Mouse (Mus musculus) midbrain, embryonic 15.5 days (tissue): ENCODE measurements at regions not wholly inside any gene's neighbourhood (a gene's known extent, or its start where the extent isn't known, plus 50 kb on each side); places are given as distances from the start of the nearest gene placed in this dataset.

Experiments used
- ATAC-seq: fragments of 200-750 bp; cut with Nextera tagmentation; replicated peaks from 2 replicates; pipeline ENCODE4 v1.8.0; 2017; ENCODE audit warnings: moderate TSS enrichment
- H3K27ac ChIP-seq: fragments of 300-500 bp; sonication (generic); 2 replicates; pipeline ENCODE4 v1.5.1; 2015; ENCODE audit warnings: mild to moderate bottlenecking, inconsistent platforms
- H3K27me3 ChIP-seq: fragments of 300-500 bp; sonication (generic); replicated peaks from 2 replicates; pipeline ENCODE4 v1.6.1; 2015; ENCODE audit warnings: inconsistent platforms
- H3K36me3 ChIP-seq: fragments of 300-500 bp; sonication (generic); replicated peaks from 2 replicates; pipeline ENCODE4 v1.6.1; 2015; ENCODE audit warnings: inconsistent platforms
- H3K4me1 ChIP-seq: fragments of 300-500 bp; sonication (generic); 2 replicates; pipeline ENCODE4 v1.6.1; 2015; ENCODE audit warnings: inconsistent platforms
- H3K4me2 ChIP-seq: fragments of 300-500 bp; sonication (generic); 2 replicates; pipeline ENCODE4 v1.6.1; 2015; ENCODE audit warnings: inconsistent platforms, mild to moderate bottlenecking, moderate library complexity
- H3K4me3 ChIP-seq: fragments of 300-500 bp; sonication (generic); 2 replicates; pipeline ENCODE4 v1.5.1; 2015; ENCODE audit warnings: mild to moderate bottlenecking, inconsistent platforms
- H3K9ac ChIP-seq: fragments of 300-500 bp; sonication (generic); 2 replicates; pipeline ENCODE4 v1.6.1; 2015; ENCODE audit warnings: mild to moderate bottlenecking, inconsistent platforms
- H3K9me3 ChIP-seq: fragments of 300-500 bp; sonication (generic); 2 replicates; pipeline ENCODE4 v1.6.1; 2016; ENCODE audit warnings: inconsistent platforms
- WGBS: fragments of 180-500 bp; shearing (Covaris S2); methylation state at CpG from one replicate; pipeline ENCODE4 v1.1.7; 2015; ENCODE audit warnings: mixed read lengths; 5-methylcytosine and 5-hydroxymethylcytosine counted together

- ATAC-seq, result no peak
- Histone ChIP-seq H3K27me3 (no peaks in the 10 kb centered on the region), H3K9me3 (no peaks in the 10 kb centered on the region), H3K27ac (no peak overlapping the region), H3K4me2 (no peak overlapping the region), H3K36me3 (no peaks in the 10 kb centered on the region), H3K4me1 (peaks cover 8% of the 10 kb centered on the region; the same call in 1 of the 2 replicates), H3K9ac (no peak overlapping the region), H3K4me3 (no peak overlapping the region)
- 47% methylated on average over 10 of the region's 10 CpGs for WGBS
These were observed 87.7 kb upstream of the Hmga2 start for GRCm38 (mm10) chr10:120563926-120564325.

- Histone ChIP-seq H3K27ac (no peak overlapping the region), H3K4me1 (peaks cover 8% of the 10 kb centered on the region; the same call in 1 of the 2 replicates), H3K9me3 (no peaks in the 10 kb centered on the region), H3K36me3 (no peaks in the 10 kb centered on the region), H3K27me3 (peaks cover 4% of the 10 kb centered on the region; the same call in 1 of the 2 replicates), H3K9ac (no peak overlapping the region), H3K4me3 (no peak overlapping the region), H3K4me2 (no peak overlapping the region)
- WGBS, result 96% methylated on average over 5 of the region's 5 CpGs
- no peak for ATAC-seq
These were observed 85.6 kb upstream of the Hmga2 start for GRCm38 (mm10) chr10:120561821-120562220.

- H3K4me1 ChIP-seq, result peaks cover 4% of the 10 kb centered on the region
- no peak overlapping the region for H3K9ac ChIP-seq
- no peak overlapping the region for H3K27ac ChIP-seq
- H3K4me3 ChIP-seq, result no peak overlapping the region
- no peaks in the 10 kb centered on the region for H3K36me3 ChIP-seq
- 80% methylated on average over 10 of the region's 10 CpGs for WGBS
- no peak for ATAC-seq
- peaks cover 15% of the 10 kb centered on the region for H3K27me3 ChIP-seq
- no peak overlapping the region for H3K4me2 ChIP-seq
- no peaks in the 10 kb centered on the region for H3K9me3 ChIP-seq
These were observed 81.7 kb upstream of the Hmga2 start for GRCm38 (mm10) chr10:120557850-120558447.

DNA sequence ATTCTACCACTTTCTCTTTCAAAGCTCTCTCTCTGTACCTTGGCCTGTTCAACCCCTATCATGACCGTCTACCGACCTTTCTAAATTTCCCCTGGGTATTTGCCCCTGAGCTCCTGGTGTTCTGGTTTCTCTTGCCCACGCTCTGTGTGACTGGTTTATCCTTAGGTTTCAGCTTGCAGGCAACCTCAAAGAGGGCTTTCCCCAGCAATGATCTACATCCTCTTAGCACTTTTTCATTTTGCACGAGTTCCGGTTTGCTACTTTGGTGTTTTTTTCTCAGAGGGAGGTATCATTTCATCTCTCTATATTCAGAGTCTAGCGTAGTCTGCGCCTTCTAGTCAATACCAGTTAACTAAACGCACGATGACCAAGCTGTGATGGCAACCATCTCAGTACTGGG, 79.8 kb upstream of the Hmga2 start:
- peaks cover 18% of the 10 kb centered on the region for H3K27me3 ChIP-seq
- no peak overlapping the region for H3K9ac ChIP-seq
- H3K27ac ChIP-seq, result no peak overlapping the region
- peaks cover 18% of the 10 kb centered on the region for H3K4me1 ChIP-seq
- no peaks in the 10 kb centered on the region for H3K36me3 ChIP-seq
- ATAC-seq, result no peak
- H3K4me2 ChIP-seq, result no peak overlapping the region
- H3K4me3 ChIP-seq, result no peak overlapping the region
- 91% methylated on average over 9 of the region's 9 CpGs for WGBS
- H3K9me3 ChIP-seq, result no peaks in the 10 kb centered on the region

DNA sequence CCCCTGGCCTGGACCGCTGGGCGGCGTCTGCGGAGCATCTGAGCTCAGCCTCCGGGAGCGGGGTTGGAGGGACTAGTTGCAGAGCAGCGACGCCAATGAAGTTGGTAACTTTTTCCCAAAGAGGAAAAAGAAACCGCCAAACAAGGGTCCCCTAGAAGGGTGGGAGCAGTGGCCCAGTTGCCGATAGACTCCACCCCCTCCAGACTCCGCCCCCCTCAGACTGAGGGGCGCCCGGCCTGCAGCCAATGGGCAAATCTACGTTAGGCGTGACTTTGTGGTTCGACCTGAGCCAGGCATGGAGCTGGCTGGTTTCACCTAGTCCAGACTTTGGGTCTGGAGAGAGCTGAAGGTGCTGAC, 76.8 kb upstream of the Hmga2 start:
- no peak overlapping the region for H3K27ac ChIP-seq
- no peaks in the 10 kb centered on the region for H3K9me3 ChIP-seq
- WGBS, result under 1% methylated on average over 16 of the region's 16 CpGs
- no peaks in the 10 kb centered on the region for H3K36me3 ChIP-seq
- peaks cover 22% of the 10 kb centered on the region for H3K27me3 ChIP-seq
- H3K4me2 ChIP-seq, result peak overlapping the region; percentile 99
- peak overlapping the region; percentile 49 for H3K4me3 ChIP-seq
- peaks cover 18% of the 10 kb centered on the region for H3K4me1 ChIP-seq
- H3K9ac ChIP-seq, result no peak overlapping the region
- peak; percentile 52 for ATAC-seq

GRCm38 (mm10) chr10:120552341-120553096, 76.2 kb upstream of the Hmga2 start:
- ATAC-seq, result peak; percentile 84
- no peak overlapping the region for H3K27ac ChIP-seq
- WGBS, result under 1% methylated on average over 56 of the region's 56 CpGs

DNA sequence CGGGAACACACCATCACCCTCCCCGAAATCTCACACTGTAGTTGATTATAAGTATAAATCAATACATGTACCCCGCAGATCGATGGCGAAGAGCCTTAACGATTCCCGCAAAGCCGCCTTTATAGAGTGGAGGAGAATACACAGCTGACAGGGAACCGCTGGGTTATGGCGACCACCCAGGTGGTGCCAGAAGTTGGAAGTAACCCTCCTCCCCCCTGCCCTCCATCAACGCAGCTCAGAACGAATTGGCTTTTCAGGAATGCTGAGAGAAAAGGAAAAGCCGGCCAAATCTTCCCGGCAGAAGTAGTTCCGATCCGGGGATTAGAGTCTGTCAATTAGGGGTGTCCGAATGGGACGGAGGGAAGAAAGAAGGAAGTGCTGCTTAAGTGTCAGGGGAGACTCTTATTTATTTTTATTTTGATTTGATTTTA, 75.6 kb upstream of the Hmga2 start:
- Histone ChIP-seq H3K36me3 (no peaks in the 10 kb centered on the region), H3K9me3 (no peaks in the 10 kb centered on the region), H3K4me1 (peaks cover 18% of the 10 kb centered on the region), H3K4me2 (peak overlapping the region; percentile 99), H3K27me3 (peaks cover 22% of the 10 kb centered on the region), H3K4me3 (peak overlapping the region; percentile 49), H3K9ac (peak overlapping the region; percentile 50; the same call in 1 of the 2 replicates), H3K27ac (no peak overlapping the region)
- 1% methylated on average over 18 of the region's 18 CpGs for WGBS
- ATAC-seq, result no peak

More at GRCm38 (mm10) chr10:120552341-120553096, 76.2 kb upstream of the Hmga2 start:
- Histone ChIP-seq H3K4me2 (peak overlapping the region; percentile 99), H3K4me3 (peak overlapping the region; percentile 49), H3K9ac (peak overlapping the region; percentile 50), H3K36me3 (no peaks in the 10 kb centered on the region), H3K9me3 (no peaks in the 10 kb centered on the region), H3K4me1 (peaks cover 18% of the 10 kb centered on the region), H3K27me3 (peaks cover 23% of the 10 kb centered on the region)

DNA sequence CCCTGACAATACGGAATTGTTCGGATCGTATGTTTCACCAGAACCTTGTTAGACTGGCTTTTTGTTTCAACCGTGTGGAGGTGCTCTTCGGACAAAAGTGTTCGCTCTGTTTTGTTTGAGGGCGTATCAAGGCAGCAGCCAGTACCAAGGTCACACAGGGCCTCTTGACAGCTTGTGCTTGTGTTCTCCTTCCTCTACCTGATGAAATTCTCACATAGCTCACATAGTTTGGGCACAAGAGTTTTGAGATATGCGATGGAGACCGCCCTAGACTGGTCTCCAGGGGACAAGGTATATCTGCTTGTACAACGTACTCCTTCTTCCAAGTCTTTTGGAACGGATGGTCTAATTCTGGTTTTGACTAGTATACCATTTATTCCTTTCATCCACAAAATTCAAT, 70.9 kb upstream of the Hmga2 start:
- no peaks in the 10 kb centered on the region for H3K36me3 ChIP-seq
- no peak overlapping the region for H3K27ac ChIP-seq
- peaks cover 5% of the 10 kb centered on the region for H3K4me1 ChIP-seq
- no peak for ATAC-seq
- no peak overlapping the region for H3K4me2 ChIP-seq
- no peak overlapping the region for H3K4me3 ChIP-seq
- H3K27me3 ChIP-seq, result peaks cover 8% of the 10 kb centered on the region; the same call in 1 of the 2 replicates
- no peaks in the 10 kb centered on the region for H3K9me3 ChIP-seq
- no peak overlapping the region for H3K9ac ChIP-seq
- WGBS, result 93% methylated on average over 11 of the region's 11 CpGs

DNA sequence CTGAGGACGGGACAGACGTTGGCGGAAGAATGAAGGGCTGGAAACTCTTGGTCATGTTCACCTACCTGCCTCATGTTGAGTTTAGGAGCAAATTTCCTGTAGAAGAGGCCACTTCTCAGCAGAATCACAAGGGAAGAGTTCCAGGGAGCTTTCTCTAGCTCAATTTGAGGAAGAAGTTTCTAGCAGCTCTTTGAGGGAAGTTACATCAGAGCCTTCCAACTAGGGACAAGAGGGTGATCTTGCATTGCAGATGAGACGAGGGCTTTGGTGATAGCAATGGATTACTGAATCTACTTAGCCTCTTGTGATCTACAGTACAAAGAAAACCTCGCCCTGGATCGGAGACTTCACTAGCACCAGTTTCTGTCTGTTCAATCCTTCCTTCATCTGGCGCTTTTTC, 65.3 kb upstream of the Hmga2 start:
- Histone ChIP-seq H3K27ac (no peak overlapping the region), H3K36me3 (no peaks in the 10 kb centered on the region), H3K27me3 (no peaks in the 10 kb centered on the region), H3K4me1 (no peaks in the 10 kb centered on the region), H3K9me3 (no peaks in the 10 kb centered on the region), H3K4me2 (no peak overlapping the region), H3K4me3 (no peak overlapping the region), H3K9ac (no peak overlapping the region)
- WGBS, result 90% methylated on average over 7 of the region's 7 CpGs
- ATAC-seq, result no peak

GRCm38 (mm10) chr10:120538561-120538960, 62.3 kb upstream of the Hmga2 start:
- no peaks in the 10 kb centered on the region for H3K36me3 ChIP-seq
- H3K4me2 ChIP-seq, result no peak overlapping the region
- WGBS, result 82% methylated on average over 7 of the region's 7 CpGs
- no peaks in the 10 kb centered on the region for H3K27me3 ChIP-seq
- no peak overlapping the region for H3K27ac ChIP-seq
- ATAC-seq, result no peak
- H3K9ac ChIP-seq, result no peak overlapping the region
- no peaks in the 10 kb centered on the region for H3K9me3 ChIP-seq
- H3K4me3 ChIP-seq, result no peak overlapping the region
- no peaks in the 10 kb centered on the region for H3K4me1 ChIP-seq

DNA sequence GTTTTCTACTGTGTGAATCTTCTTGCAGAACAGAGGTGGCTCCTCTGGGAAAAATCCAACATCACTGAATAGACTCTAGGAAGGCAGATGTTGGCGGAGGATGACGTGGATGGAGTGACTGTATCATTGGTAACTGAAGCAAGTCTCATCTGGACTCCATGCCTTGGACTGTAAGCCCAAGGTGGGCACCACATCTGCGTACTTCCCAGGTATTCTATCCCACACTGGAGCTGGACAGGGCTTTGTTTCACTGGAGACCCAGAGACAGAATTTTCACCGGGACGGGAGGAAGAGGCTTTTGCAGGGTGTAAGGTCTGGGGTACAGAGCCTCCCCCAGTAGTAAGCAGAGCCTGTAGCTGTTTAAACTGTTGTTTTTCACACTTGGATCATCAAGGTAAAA, 52.1 kb upstream of the Hmga2 start:
- 95% methylated on average over 5 of the region's 5 CpGs for WGBS
- Histone ChIP-seq H3K27me3 (no peaks in the 10 kb centered on the region), H3K9ac (no peak overlapping the region), H3K4me3 (no peak overlapping the region), H3K27ac (no peak overlapping the region), H3K9me3 (no peaks in the 10 kb centered on the region), H3K36me3 (no peaks in the 10 kb centered on the region), H3K4me2 (no peak overlapping the region), H3K4me1 (no peaks in the 10 kb centered on the region)
- ATAC-seq, result no peak

DNA sequence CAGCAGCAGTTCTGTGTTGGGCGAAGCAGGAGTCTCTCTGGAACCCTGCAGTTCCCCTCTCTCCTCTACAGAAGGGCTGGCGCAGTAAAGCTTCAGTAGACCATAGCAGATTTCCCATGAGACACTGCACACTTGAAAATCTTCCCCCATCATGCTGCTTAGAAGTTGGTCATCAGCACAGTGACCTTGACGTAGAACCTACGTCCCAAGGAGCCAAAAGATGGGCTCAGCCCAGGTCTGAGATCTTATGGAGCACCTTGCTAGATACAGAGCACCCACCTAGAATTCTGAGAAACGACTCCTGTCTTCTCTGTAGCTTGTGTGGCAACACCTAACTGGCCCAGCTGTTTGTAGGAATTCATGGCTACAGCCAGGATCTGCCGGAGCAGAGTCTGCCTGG, 51.7 kb upstream of the Hmga2 start:
- no peaks in the 10 kb centered on the region for H3K36me3 ChIP-seq
- no peak overlapping the region for H3K4me2 ChIP-seq
- H3K9me3 ChIP-seq, result no peaks in the 10 kb centered on the region
- no peaks in the 10 kb centered on the region for H3K27me3 ChIP-seq
- no peak overlapping the region for H3K27ac ChIP-seq
- H3K4me3 ChIP-seq, result no peak overlapping the region
- ATAC-seq, result no peak
- no peak overlapping the region for H3K9ac ChIP-seq
- no peaks in the 10 kb centered on the region for H3K4me1 ChIP-seq
- 90% methylated on average over 6 of the region's 6 CpGs for WGBS

- Histone ChIP-seq H3K9ac (no peak overlapping the region), H3K27ac (no peak overlapping the region), H3K4me1 (no peaks in the 10 kb centered on the region), H3K9me3 (no peaks in the 10 kb centered on the region), H3K4me2 (no peak overlapping the region), H3K36me3 (no peaks in the 10 kb centered on the region), H3K27me3 (no peaks in the 10 kb centered on the region), H3K4me3 (no peak overlapping the region)
- ATAC-seq, result no peak
- 88% methylated on average over 6 of the region's 6 CpGs for WGBS
These were observed 50.7 kb upstream of the Hmga2 start for GRCm38 (mm10) chr10:120526991-120527390.
